Mouse (Mus musculus): Measurements from ENCODE around the gene Cadps. TPM values are rescaled to one million over a fixed set of nuclear protein-coding genes. Genes with fewer than 3 reads are reported as not detected.
A peak's percentile ranks its signal among the peaks of the same experiment; 100 is the strongest.
"Not testable (repeated sequence)": the region's sequence is repeated elsewhere in the genome, so short reads cannot be mapped to it uniquely, and the experiment has no call there.

The Cadps gene
- polyA plus RNA-seq, 1 experiment from 2014 or later = 0.13 TPM

DNA sequence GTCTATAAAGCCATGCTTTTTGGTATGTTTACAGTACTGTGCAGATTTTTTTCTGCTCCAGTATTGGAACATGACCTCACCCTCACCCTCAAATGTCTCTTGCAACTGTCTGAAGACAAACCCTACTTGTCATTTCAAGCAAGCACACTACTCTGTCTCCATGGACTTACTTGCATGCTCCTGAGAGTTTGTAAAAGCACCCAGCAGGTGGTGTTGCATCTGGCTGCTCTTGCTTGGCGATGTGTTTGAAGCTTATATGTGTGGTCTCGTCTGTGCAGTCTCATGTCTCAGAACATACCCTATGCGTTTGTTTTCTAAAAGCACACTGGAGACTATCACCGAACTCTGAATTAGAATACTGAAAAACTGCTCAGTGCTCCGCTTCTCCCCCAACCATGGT lies 241.2 kb downstream of the Cadps start:
- DNase-seq (ENCODE audit: low spot score) = peak; percentile 9
- Histone ChIP-seq H3K9ac (ENCODE audit: low read depth, low read length) (no peak overlapping the region), H3K4me2 (ENCODE audit: low read length) (no peak overlapping the region), H3K9me3 (replicated peaks; ENCODE audit: low read length) (no peaks in the 10 kb centered on the region), H3K4me3 (replicated peaks; ENCODE audit: low read depth, low read length) (no peak overlapping the region), H3K27me3 (ENCODE audit: insufficient read depth, low read length) (no peaks in the 10 kb centered on the region), H3K36me3 (ENCODE audit: insufficient read depth, low read length) (no peaks in the 10 kb centered on the region), H3K27ac (no peak overlapping the region), H3K4me1 (replicated peaks; ENCODE audit: insufficient read depth, low read length) (peaks cover 4% of the 10 kb centered on the region; the same call in 1 of the 2 replicates)
- no peak for ATAC-seq (replicated peaks; ENCODE audit: low FRiP score, low read depth)
- WGBS = 58% methylated on average over 5 of the region's 5 CpGs
- no peak for TF ChIP-seq CTCF (IDR thresholded peaks at IDR 0.05; ENCODE audit: low read depth)

DNA sequence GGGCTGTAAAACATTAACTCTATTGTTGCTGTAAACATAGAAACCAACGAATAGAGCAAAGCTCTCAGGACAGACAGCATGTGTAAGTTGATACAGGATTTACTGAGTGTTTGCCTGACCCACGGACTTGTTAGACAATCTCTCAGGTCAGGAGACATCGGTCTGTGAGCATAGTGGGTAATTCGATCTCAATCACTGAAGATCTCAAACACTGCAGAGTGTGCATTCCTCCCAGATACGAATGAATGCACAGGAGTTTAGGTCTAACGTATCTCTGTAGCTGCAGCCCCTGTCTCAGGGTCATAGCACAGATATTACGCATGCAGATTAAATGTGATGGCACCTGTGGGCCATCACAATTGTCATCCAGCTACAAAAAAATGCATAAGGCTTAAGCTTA lies 242.1 kb downstream of the Cadps start:
- TF ChIP-seq CTCF (IDR thresholded peaks at IDR 0.05; ENCODE audit: low read depth) = no peak
- no peak for ATAC-seq (replicated peaks; ENCODE audit: low FRiP score, low read depth)
- no peak overlapping the region for H3K4me3 ChIP-seq (replicated peaks; ENCODE audit: low read depth, low read length)
- no peaks in the 10 kb centered on the region for H3K36me3 ChIP-seq (ENCODE audit: insufficient read depth, low read length)
- H3K9me3 ChIP-seq (replicated peaks; ENCODE audit: low read length) = no peaks in the 10 kb centered on the region
- 0 out of 2 replicates have a peak overlapping the region, but pooled peaks have one; percentile 15 for H3K4me2 ChIP-seq (ENCODE audit: low read length)
- H3K4me1 ChIP-seq (replicated peaks; ENCODE audit: insufficient read depth, low read length) = peaks cover 4% of the 10 kb centered on the region; the same call in 1 of the 2 replicates
- 10% methylated on average over 7 of the region's 7 CpGs for WGBS
- H3K27me3 ChIP-seq (ENCODE audit: insufficient read depth, low read length) = no peaks in the 10 kb centered on the region
- DNase-seq (ENCODE audit: low spot score) = peak; percentile 51
- no peak overlapping the region for H3K27ac ChIP-seq
- H3K9ac ChIP-seq (ENCODE audit: low read depth, low read length) = no peak overlapping the region

DNA sequence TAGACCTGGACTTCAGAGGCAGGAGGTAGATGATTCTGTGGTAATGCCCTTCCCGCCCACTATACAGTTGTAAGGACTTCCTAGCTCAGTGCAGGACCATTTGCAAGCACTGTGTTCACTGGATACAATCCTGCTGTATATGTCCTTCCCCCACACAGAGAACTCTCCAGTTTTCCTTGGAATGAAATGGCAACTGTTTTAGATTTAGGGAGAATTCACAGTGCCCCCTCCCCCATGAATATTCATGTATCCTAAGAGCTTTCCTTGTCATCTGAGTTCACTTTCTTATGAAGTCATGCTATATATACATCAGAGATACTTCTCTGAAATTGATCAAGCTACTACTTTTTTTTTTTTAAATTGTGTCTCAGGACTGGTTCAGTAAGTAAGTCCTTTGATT lies 244.7 kb downstream of the Cadps start:
- DNase-seq (ENCODE audit: low spot score) = no peak
- no peaks in the 10 kb centered on the region for H3K27me3 ChIP-seq (ENCODE audit: insufficient read depth, low read length)
- 81% methylated on average over 1 of the region's 1 CpGs for WGBS
- no peak overlapping the region for H3K9ac ChIP-seq (ENCODE audit: low read depth, low read length)
- no peak for TF ChIP-seq CTCF (IDR thresholded peaks at IDR 0.05; ENCODE audit: low read depth)
- no peak for ATAC-seq (replicated peaks; ENCODE audit: low FRiP score, low read depth)
- no peak overlapping the region for H3K4me2 ChIP-seq (ENCODE audit: low read length)
- peaks cover 4% of the 10 kb centered on the region; the same call in 1 of the 2 replicates for H3K4me1 ChIP-seq (replicated peaks; ENCODE audit: insufficient read depth, low read length)
- H3K4me3 ChIP-seq (replicated peaks; ENCODE audit: low read depth, low read length) = no peak overlapping the region
- no peaks in the 10 kb centered on the region for H3K9me3 ChIP-seq (replicated peaks; ENCODE audit: low read length)
- H3K36me3 ChIP-seq (ENCODE audit: insufficient read depth, low read length) = no peaks in the 10 kb centered on the region
- H3K27ac ChIP-seq = no peak overlapping the region

DNA sequence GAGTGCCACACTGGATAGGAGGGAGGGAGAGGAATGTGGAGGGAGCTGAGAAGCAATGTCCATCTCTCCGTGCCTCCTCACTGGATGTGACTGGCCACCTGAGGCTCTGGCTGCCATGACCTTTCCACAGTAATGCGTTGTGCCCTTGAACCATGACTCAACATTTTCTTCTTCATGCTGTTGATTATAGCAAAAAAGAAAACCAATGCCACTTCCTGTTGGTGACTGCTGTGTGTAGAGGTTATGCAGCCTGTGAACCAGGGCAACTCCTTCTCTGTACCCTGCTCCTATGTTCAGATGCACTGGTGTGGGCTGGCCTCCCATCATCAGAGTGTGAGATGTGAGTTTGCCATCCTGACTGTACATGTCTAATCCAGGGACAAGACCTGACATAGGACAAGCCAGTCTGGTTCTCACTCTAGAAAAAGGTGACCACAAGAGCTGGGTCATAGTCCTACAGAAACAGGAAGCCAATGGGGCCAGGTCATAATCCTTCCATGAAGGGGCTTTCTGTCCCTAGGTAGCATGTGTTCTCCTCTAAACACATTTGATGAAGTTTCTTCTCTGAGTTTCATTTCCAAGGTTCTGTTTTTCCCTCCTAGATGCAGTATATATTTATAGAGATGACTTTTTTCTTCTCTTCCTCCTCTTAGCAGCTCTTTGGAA lies 245.3 kb downstream of the Cadps start:
- Histone ChIP-seq H3K27me3 (ENCODE audit: insufficient read depth, low read length) (no peaks in the 10 kb centered on the region), H3K4me1 (replicated peaks; ENCODE audit: insufficient read depth, low read length) (peaks cover 4% of the 10 kb centered on the region; the same call in 1 of the 2 replicates), H3K27ac (no peak overlapping the region), H3K4me2 (ENCODE audit: low read length) (no peak overlapping the region), H3K36me3 (ENCODE audit: insufficient read depth, low read length) (no peaks in the 10 kb centered on the region), H3K4me3 (replicated peaks; ENCODE audit: low read depth, low read length) (no peak overlapping the region), H3K9me3 (replicated peaks; ENCODE audit: low read length) (no peaks in the 10 kb centered on the region), H3K9ac (ENCODE audit: low read depth, low read length) (no peak overlapping the region)
- 57% methylated on average over 2 of the region's 2 CpGs for WGBS
- no peak for TF ChIP-seq CTCF (IDR thresholded peaks at IDR 0.05; ENCODE audit: low read depth)
- ATAC-seq (replicated peaks; ENCODE audit: low FRiP score, low read depth) (peak; percentile 21; the same call in 1 of the 2 replicates), DNase-seq (ENCODE audit: low spot score) (no peak)

DNA sequence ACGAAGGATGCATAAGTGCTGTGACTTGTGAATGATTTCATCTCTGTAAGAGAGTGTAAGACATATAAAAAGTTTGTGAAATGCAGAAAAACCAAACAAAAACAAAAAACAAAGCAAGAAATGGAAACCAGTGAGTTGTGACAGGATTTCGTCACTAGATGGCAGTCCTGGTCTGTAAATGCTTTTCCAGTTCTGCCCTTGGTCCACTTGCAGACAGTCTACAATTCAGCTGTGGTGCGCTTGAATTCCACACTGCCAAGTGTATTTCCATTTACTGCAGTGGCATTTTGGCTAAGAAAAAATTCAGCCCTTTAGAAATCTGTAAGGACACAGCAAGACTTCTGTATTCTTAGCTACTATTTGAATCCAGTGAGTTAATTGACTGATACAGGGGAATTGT lies 247.8 kb downstream of the Cadps start:
- no peaks in the 10 kb centered on the region for H3K27me3 ChIP-seq (ENCODE audit: insufficient read depth, low read length)
- no peaks in the 10 kb centered on the region for H3K9me3 ChIP-seq (replicated peaks; ENCODE audit: low read length)
- H3K9ac ChIP-seq (ENCODE audit: low read depth, low read length) = no peak overlapping the region
- H3K36me3 ChIP-seq (ENCODE audit: insufficient read depth, low read length) = no peaks in the 10 kb centered on the region
- ATAC-seq (replicated peaks; ENCODE audit: low FRiP score, low read depth) (no peak), DNase-seq (ENCODE audit: low spot score) (peak; percentile 79)
- H3K27ac ChIP-seq = no peak overlapping the region
- 16% methylated on average over 3 of the region's 3 CpGs for WGBS
- H3K4me2 ChIP-seq (ENCODE audit: low read length) = no peak overlapping the region
- H3K4me1 ChIP-seq (replicated peaks; ENCODE audit: insufficient read depth, low read length) = no peaks in the 10 kb centered on the region
- peak; percentile 84 for TF ChIP-seq CTCF (IDR thresholded peaks at IDR 0.05; ENCODE audit: low read depth)
- H3K4me3 ChIP-seq (replicated peaks; ENCODE audit: low read depth, low read length) = no peak overlapping the region

DNA sequence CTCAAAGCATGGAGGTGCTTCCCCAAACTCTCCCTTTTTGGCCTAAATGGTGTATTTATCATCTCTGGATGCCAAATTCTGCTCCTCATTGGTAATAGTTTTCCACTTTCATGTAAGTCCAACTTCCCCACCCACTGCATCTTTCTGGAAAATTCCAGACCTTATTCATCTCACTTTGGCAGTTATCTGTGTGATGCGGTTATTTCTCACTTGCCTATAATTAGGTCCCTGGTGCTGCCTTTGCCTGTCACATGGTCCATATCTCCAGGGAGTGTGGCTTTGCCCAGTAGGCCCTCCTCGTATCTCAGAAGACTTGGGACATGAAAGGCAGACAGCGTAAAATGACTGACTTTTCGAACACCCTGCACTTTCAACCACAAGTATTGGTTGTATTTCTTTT lies 248.5 kb downstream of the Cadps start:
- WGBS = 79% methylated on average over 4 of the region's 4 CpGs
- TF ChIP-seq CTCF (IDR thresholded peaks at IDR 0.05; ENCODE audit: low read depth) = no peak

DNA sequence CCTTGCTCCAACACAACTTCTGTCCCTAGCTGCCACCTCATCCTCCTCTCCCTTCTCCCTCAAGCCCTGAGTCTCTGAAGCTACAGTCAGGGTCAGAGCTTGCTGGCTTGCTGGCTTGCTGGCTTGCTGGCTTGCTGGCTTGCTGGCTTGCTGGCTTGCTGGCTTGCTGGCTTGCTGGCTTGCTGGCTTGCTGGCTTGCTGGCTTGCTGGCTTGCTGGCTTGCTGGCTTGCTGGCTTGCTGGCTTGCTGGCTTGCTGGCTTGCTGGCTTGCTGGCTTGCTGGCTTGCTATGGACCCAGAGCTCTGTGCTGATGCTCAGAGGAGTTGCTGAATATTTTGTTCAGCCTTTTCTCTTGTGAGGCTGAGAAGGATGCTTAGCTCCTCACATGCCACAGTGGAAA lies 261.1 kb downstream of the Cadps start:
- not testable (repeated sequence) for H3K9me3 ChIP-seq (replicated peaks; ENCODE audit: low read length); H3K36me3 ChIP-seq (ENCODE audit: insufficient read depth, low read length); H3K4me3 ChIP-seq (replicated peaks; ENCODE audit: low read depth, low read length); H3K27ac ChIP-seq; H3K27me3 ChIP-seq (ENCODE audit: insufficient read depth, low read length); H3K9ac ChIP-seq (ENCODE audit: low read depth, low read length); H3K4me1 ChIP-seq (replicated peaks; ENCODE audit: insufficient read depth, low read length); DNase-seq (ENCODE audit: low spot score); H3K4me2 ChIP-seq (ENCODE audit: low read length); ATAC-seq (replicated peaks; ENCODE audit: low FRiP score, low read depth)

More for the DNA sequence above, 248.5 kb downstream of the Cadps start:
- Histone ChIP-seq H3K27me3 (ENCODE audit: insufficient read depth, low read length) (no peaks in the 10 kb centered on the region), H3K36me3 (ENCODE audit: insufficient read depth, low read length) (no peaks in the 10 kb centered on the region), H3K27ac (no peak overlapping the region), H3K9me3 (replicated peaks; ENCODE audit: low read length) (no peaks in the 10 kb centered on the region), H3K4me3 (replicated peaks; ENCODE audit: low read depth, low read length) (no peak overlapping the region), H3K9ac (ENCODE audit: low read depth, low read length) (no peak overlapping the region), H3K4me2 (ENCODE audit: low read length) (no peak overlapping the region), H3K4me1 (replicated peaks; ENCODE audit: insufficient read depth, low read length) (no peaks in the 10 kb centered on the region)
- no peak for ATAC-seq (replicated peaks; ENCODE audit: low FRiP score, low read depth)
- DNase-seq (ENCODE audit: low spot score) = no peak

Data from kidney, postnatal 0 days (tissue).